Mouse (Mus musculus) G1E-ER4 (cell line): Measurements from ENCODE around the gene Hnrnpa1. TPM values are rescaled to one million over a fixed set of nuclear protein-coding genes. Genes with fewer than 3 reads are reported as not detected.

Source experiments
- GATA1 ChIP-seq: IDR thresholded peaks from one replicate; pipeline ENCODE4 v1.8.0; 2012; ENCODE audit warnings: low read length, inconsistent platforms
- polyA plus RNA-seq: library from polyadenylated mRNA; stranded (reverse); fragments of >175 nt; gene quantifications from 2 replicates; pipeline ENCODE4 v1.2.3, GENCODE M21; 2012

Hnrnpa1 gene
- polyA plus RNA-seq, result 83.3 and 173 TPM in 2 replicates

DNA sequence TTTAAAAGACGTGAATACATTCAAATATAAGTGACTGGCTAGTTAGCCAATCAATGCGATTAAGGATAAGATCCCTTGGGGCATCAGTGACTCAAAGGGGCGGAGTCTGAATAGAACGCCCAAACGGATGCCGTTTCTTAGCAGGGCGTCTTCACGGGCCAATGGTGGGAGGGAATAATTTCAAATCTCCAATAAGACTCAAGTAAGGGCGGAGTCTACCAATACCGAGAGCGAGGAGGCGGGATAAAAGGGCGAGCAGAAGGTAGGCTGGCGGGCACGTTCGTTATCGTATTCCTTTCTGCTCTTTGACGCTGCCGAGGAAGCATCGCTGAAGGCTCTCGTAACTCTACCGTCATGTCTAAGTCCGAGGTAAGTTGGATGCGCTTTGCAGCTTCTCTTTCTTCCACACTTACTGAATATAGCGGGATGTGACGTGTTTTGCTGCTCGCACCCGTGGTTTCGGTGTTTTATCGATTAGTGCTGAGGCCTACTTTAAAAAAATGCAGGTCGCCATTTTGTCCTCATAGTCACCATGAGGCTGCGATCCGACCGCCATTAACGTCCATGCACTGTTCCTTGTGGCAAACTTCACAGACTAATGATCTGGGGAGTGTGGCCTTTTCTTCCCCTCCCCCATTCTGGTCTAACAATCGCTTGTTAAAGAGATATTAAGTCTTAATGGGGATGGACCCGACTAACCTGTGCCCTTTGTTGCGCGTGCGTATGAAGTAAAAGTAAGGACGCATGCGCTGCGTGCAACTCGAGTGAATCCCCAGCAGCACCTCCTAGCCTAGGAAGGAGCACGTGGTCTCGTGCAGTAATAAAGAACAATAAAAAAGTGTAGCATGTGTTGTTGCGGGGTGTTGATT is at the start of gene Hnrnpa1:
TSS of gene Hnrnpa1 (plus strand) at position 273 of the 869 bp plus-strand sequence.
- no peak for TF ChIP-seq GATA1

DNA sequence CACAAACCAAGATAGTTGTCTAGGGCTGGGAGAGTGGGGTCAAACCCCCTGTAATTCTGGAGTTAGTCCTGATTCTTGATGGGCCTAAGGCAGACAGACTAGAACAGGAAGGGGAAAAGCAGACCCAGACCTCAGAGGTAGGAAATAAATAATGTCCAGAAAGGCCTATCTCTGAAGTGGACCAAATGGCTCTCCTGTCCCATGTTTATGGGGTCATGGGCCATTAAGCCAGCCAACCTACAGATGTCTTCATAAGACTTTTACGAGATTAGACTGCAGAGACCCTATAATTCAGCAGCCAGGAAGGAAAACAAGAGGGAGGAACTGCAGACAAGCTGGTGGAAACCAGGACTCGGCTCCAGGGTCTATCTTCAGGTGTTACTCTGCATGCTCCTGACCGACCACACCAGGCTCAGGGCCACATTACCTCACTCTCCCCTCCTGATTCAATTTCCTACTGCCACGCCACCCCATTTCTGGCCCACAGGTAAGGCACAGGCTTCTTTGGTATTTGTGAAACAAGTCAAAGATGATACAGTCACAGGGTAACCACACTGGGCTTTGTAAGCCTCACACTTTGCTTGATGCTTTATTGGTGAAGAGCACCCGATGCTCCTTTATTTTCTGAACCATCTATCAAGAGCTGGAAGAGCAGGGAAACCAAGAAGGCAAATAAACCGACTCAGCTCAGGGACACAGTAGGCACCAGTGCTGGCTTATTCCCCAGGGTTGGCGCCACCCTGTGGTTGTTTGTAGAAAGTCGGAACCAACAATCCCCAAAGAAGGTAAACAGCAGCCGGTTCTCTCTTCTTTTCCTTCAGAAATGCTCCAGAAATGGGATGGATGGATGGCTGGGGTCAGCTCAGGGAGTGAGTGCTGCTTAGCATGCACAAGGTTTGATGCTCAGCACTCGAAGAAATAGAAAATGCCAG is 49.4 kb upstream of the Hnrnpa1 start:
- no peak for TF ChIP-seq GATA1

DNA sequence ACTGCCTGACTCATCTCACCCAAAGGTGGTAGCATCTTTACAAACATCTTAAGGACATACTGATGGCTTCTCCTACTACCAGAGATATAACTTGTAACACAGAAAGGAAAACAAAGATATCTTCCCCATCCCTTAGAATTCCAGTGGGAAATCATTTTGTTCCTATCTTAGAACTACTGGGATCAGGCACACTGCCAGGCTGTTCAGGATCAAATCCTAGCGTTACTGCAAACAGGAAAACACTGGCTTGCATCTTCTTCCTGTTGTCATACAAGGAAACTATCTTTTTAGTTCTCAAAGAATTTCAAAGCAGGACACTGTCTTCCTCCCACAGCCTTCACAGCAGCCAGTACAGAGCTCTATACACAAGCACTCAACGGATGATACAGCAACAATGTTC is 46.6 kb upstream of the Hnrnpa1 start:
- no peak for TF ChIP-seq GATA1

DNA sequence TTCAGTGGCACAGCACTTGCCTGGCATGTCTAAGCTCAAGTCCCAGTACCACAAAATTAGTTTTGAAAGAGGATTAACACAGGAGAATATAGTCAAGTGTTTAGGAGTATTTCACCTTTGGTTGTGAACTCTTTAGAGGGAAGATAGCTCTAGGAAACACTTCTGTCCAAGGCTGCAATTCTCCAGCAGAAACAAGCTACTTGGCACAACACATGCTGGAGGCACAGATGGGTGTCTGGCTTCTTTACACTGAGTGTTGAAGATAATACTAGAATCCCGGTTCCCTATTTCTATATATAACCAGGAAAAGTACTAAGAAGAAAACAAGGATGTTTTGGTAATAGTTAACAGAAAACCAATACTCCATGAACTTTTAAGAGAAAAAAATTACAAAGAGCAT is 43.4 kb upstream of the Hnrnpa1 start:
- no peak for TF ChIP-seq GATA1

DNA sequence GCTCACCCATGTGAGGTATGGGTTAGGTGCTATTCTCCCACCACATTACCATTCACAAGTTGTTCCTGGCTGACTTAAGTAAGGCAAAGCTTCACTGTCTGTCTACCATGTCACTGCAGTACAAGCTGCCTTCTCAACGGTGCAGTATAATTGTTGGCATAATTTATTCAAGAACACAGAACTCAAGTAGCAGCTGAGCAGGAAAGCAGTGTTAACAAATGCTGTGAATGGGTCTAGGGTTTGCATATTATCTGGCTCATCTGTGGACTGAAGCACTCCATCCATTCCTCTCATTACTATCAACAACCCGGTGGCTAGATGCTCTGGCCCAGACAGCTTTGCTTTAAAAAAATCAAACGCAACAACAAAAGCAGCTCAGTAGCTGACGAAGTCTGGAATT is 42.4 kb upstream of the Hnrnpa1 start:
- TF ChIP-seq GATA1, result no peak

DNA sequence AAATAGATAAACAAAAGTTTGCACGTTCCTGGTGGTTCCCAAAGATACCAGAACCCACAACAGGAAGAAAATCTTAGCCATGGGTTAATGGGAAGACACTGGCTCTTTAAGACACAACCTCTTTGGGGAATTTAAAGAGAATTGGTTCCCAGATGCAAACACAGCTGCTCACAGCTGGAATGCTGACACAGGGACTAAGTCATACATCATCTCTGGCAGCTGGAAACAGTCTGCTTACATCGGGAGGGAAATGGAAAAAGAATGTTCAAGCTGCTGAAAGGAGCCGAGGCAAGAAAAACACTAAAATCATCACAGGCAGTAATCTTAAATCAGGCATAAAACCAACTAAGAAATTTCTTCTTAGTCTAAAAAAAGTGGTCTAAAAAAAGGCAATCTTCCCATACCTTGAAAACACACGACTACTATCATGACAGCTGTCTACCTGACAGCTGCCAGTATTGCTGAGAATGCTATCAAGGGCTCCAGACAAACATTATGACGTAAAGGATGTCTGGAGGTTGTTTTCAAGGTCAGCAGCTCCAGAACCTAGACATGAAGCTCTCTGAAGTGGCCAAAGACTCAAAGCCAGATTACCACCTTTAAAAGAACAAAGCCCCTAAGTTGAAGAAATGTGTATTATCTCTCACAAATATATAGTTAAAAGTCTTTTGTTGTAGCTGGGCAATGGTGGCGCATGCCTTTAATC is 38.0 kb upstream of the Hnrnpa1 start:
- no peak for TF ChIP-seq GATA1

DNA sequence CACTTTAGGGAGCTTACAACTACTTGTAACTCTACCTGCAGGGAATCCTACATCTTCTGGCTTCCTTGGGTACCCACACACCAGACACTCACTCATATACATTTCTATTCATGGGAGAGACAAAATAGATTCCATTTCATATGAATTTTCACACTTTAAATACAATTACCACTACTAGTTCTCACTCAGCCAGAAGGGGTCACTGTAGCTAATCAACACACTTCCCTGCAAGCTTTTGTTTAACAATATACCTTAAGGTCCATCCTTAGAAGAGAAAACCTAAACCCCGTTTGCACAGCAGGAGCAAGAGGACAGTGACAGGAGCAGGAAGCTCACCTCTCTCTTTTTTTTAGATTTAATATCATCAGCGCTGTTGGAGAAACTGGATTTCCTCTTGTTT is 35.1 kb upstream of the Hnrnpa1 start:
- no peak for TF ChIP-seq GATA1

DNA sequence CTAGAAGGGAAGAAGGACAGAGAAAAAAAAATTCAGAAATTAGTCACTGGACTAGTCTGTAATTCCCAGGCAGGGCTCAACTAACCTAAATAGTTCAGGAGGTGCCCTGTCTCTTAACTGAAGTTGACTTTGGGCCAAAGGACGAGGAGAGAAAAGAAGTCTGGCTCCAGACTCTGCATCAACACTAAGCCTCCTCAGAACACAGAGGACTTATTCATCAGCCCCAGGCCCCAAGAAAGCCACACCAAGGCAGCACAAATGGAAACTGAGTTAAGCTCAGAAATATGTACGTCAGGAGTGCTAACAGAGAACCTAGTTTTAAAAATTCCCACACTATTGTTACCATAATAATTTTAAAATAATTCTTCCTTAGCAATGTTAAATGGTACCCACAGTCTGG is 26.1 kb upstream of the Hnrnpa1 start:
- TF ChIP-seq GATA1, result no peak

DNA sequence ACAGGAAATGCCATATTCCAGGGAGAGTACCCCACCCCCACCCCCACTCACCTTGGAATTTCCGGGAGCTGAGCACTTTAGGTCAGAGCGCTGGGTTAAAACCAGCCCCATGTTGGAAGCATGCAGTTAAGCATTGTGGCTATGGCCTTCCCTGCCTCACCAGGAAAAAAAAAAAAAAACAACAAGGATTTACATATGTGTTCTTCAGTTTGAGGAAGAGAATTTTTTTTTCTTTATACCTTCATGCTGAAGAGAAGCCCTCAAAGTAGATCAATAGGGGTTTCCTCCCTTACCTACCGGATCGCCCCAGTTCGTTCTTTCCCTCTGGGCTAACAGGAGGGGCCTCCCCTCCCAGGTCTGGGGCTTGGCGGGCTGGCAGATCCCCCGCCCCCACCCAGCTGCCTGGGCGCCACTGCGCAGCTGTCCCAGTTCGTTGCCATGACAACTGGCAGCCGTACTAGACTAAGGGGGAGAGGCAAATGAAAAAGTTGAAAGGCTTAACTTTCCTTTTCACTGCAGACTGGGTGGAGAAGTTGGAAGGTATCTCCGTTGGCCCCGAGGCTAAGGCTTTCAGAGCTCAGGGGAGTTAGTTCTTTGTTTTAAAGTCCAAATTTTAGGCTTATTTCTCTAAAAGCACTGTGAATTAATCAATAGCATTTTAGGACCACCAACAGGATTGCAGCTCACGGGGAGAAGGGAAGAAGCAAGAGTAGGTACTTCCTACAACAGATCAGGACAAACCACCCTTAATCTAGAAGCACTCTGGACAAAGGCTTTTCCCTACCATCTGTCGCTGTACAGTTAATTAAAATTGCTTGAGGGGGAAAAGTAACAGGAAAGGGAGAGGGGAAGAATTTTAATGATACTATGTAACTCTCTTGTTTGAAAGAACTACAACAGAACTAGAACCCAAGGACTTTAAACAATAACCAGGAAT is 25.0 kb upstream of the Hnrnpa1 start:
- no peak for TF ChIP-seq GATA1

DNA sequence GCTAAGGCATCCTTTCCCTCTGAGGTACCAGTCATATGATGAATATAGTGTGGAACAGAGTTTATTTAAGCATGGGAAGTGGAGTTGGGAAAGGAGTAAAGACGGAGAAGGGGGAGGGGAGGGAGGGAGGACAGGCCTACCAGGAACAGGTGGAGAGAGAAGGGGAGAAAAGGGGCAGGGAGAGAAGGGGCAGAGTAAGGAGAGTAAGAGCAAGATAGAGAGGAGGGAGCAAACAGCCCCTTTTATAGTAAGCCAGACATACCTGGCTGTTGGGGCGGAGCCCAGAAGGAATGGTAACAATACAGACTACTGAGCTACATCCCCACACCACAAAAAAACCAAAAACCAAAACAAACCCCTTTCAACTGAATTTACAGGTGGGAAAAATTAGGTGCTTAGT is 24.2 kb upstream of the Hnrnpa1 start:
- TF ChIP-seq GATA1, result no peak

DNA sequence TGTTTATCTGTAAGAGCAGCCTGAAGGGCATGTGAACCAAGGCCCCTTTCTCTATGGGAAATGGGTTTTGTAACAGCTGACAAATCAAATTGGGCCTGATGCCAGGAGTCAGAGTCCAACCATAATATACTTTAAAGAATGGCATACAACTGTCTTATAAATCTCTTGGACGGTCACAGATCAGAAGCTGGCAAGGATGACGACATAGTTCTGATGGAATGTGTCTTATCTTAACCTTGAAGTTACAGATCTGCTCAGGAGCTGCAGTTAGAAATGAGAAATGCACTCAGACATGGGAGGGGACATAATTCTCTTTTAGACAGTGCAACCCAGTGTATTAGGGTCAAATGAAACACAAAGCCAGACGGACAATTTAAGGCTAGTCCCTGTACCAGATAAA is 19.4 kb upstream of the Hnrnpa1 start:
- no peak for TF ChIP-seq GATA1

DNA sequence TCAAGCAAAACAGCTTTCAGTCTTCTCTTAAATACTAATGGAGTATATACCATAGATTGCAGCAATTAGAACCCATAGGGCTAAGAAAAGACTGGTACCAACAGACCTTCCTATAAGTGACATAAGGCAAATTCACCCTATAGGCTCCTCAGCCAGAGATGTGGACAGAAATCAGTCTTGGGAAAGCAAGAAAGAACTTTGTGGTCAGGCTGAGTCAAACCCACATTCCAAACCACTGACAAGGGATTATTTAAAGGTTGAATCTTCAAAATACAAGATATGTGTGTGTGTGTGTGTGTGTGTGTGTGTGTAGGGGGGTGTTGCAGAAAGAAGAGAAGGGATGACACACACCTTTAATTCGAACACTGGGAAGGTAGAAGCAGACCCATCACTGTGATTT is 18.8 kb upstream of the Hnrnpa1 start:
- no peak for TF ChIP-seq GATA1

DNA sequence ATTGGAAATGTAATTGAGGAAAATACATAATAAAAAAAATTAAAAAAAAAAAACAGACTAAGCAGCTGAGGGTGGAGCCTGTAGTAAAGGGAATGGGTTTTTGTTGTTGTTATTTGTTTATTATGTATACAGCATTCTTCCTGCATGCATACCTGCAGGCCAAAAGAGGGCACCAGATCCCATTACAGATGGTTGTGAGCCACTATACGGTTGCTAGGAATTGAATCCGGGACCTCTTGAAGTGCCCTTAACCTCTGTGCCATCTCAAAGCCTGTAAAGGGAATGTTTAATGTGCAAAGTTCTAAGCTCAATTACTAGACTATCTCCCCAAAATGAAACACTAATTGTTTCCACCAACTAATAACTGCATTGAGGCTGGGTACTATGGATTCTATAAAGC is 16.1 kb upstream of the Hnrnpa1 start:
- TF ChIP-seq GATA1, result no peak

DNA sequence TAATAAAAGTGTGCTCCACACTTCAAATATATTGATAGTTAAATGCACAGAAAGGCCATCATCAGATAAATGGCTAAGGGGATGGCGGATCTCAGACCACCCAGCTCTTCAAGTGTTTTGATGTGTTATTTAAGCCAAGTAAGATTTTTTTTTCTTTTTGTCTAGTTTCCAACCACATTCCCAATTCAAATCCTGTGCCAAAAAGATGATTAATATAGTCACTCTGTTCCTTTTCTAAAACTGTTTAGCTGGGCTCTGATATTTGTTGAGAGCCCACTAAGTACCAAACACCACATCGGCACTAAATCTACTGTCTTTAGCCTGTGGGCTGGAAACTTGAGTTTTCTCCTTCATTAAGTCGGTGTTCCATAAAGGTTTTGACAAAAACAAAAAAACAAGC is 13.2 kb upstream of the Hnrnpa1 start:
- no peak for TF ChIP-seq GATA1

DNA sequence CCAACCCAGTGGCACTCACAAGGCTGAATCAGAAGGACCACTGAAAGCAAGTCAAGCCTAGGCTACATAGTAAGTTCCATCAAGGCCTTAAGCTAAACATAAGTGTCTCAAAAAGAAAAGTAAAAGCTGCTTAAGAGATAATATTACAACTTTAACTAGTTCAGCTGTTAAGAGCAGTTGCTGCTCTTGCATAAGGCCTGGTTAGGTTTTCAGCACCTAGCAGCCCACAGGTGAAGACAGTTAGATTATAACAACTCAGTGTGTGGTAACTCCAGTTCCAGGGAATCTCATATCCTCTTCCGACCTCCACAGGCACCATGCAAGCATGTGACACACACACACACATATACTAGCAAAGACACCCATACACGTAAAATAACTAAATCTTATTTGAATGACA is 12.7 kb upstream of the Hnrnpa1 start:
- TF ChIP-seq GATA1, result no peak
